Mouse (Mus musculus): ENCODE results near the gene Cdc42se1.

Cdc42se1 gene

DNA sequence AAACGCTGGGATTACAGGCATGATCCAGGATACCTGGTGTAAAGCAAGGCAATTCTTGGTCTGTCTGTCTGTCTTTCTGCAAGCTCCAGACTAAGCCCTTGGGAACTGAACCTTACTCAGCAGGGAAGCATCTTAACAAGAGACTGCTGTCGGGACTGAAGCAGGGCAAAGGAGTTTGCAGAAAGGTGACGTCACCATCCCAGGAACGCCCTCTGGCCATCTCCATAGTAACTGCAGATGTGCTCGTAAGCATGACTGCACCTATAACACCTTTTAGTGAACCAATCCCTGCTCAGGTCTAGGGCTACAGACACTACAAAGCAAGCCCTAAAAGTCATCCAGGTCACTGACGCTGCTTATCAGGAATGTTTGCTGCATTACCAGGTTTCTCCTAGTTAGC lies 4.2 kb upstream of the Cdc42se1 start:
- no peak for DNase-seq (ENCODE audit: low spot score in 2 of 2)

DNA sequence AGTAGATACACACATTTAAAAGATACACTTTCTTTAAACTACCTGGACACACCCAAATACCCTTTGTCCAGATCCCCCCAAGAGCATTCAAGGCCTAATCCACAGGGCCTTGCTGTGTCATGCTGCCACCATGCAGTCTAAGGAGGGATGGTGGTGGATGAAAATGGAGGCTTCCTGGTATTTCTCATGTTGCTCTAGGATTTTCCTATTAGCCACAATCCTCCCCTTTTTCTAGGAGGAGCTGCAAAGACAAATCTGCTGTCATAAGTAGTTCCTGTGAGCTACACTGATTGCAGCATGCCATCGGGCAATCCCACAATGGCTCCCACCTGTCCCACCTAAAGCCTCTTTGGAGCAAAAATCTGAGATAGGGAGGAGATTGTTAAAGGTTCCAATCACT lies 1.3 kb upstream of the Cdc42se1 start:
- DNase-seq (ENCODE audit: low spot score in 2 of 2) = no peak

DNA sequence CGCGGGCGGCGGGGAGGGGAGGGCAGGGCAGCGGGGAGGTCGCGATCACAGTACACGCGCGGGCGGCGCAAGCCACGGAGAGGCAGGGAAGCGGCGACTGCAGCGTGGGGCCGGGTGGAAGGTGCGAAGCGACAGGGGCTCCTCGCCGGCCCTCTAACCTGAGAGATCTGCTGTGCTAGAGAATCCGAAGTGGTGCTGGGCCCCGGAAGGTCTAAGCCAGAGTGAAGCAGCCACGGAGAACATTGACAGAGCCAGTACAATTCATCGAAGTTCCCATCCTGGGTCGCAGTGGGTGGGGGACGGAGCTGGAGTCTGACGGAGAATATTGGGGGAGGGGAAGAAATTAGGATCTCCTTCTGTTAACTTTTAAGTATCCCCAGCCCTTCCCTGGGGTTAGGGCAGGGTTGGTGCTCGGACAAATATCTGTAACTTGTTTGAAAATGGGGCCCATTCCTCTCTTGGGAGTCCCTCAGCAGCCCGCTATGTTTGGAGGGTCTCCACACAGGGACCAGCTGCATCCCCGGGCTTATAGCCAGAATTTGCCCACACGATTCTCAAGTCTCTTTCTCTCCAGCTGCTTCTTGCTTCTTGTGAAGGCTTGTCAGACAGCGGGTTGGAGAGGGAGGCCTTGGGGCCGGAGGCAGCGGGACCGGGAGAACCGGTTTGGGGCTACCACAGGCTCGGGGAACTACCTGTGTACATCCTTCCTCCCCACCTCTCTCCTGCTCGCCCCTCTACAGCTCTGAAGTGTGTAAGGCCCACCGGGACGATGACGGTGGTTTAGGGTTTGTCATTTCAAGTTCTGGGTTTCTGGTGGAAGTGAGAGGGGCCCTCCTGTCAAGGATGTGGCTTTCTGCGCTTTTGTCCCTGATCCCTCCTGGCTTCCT lies 605 bp downstream of the Cdc42se1 start:
- peak; percentile 63 to 68 for DNase-seq (ENCODE audit: low spot score in 2 of 2)

DNA sequence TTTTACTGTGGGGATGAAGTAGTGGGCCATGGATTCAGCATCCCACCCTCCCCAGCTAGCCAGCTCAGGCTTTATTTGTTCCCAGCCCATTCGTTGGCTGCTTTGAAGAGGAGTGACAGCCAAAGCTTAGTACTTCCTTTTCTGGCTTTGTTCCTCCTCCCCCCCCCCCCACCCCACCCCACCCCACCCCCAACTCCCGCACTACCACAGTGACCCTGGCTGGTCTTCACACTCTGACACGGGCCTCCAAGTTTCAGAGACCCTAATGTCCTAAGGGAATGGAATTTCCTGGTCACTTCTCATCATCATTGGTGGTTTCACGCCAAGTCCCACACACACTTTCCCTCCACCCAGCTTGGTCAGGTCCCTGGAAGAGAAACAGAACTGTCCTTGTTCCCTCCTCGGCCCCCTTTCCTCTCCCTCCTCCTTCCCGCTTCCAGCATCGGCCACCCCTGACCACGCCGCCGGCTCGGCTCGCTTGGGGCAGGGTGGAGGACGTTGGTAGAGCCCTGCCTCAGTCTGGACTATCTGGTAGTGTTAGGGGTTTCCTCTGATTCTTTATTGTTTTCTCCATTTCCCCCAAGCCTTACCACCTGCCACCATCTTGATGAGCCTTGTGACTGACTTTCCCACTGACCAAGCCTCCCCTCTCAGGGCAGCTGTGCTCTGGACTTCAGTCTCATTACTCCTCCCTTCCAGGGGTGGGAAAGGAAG lies 1.4 kb downstream of the Cdc42se1 start:
- DNase-seq (ENCODE audit: low spot score in 2 of 2) = peak in 1 of 2 experiments; percentile 49

DNA sequence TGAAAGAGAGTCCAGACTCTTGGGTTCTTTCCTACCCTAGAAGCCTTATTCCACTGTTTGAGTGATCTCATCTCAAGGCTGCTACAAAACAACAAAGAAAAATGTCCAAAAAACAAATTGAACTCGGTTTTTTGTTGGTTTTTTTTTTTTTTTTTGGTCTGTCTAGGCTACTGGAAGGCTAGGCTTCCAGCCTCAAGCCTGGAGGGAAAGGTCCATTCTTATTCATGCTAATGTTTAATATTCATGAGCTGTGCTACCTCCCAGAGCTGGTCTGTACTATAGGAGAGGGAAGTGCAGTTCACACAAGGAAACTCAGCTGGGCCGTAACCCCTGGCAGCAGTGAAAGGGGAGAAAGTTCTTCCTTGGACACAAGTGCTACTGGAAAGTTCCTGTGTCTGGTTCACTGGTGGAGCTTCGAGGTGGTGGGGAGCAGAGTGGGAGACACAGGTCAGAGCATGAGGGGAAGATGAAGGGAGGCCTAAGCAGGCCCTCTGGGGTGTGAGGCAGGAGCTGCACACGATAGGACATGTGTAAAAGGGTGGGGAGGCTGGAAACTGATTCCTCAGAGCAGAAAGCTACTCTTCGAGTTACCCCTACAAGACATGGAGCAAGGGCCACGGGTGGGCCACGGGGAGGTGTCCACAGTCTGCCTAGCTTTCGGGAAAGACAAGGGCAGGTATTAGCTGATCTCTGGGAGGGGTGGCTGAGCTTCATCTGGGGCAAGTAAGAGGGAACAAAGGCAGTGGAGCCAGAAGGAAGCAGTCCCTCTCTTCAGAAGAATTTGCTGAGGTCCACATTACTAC lies 2.2 kb downstream of the Cdc42se1 start:
- no peak for DNase-seq (ENCODE audit: low spot score in 2 of 2)

DNA sequence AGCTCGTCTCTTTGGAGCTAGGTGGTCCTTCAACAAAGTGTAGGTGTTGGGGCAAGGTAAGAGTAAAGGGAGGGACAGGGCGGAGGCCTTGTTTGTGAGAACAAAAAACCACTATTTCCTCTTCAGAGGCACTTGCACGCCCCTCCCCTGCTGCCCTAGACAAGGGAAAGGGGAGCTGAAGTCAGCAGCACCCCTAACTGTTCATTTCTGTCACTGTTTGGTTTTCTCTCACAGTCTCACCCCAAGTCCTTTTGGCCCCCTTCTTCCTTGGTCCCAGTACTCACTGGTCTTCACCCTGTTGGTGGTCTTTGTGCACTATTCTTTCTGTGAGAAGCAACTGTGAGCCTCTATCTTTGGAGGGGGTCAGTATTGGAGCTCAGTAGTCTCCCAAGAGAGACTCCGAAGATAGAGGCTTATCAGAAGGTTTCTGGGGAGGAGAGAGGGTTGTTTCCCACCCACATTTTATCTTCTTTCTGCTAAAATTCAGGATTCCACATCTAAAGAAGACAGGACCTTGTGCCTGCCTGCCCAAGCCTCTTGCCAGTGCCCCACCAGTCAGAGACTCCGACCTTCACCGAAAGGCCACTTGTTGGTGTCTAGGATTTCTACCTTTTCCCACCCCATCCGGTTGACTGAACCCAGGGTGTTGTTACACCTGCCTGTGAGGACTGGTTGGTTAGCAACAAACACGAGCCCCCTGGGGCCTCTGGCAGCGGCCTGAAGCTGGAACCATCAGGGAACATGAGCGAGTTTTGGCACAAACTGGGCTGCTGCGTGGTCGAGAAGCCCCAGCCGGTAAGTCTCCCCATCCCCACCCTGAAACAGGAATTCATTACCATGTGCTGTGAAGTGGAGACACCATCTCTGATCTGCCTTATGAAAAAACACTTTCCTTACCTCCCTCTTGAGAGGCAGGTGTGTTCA lies 3.0 kb downstream of the Cdc42se1 start, which contains the start of gene Mllt11:
Gene Mllt11, minus strand, starts transcription at position 874 of the 924 bp plus-strand sequence.
- DNase-seq (ENCODE audit: low spot score in 2 of 2) = no peak

DNA sequence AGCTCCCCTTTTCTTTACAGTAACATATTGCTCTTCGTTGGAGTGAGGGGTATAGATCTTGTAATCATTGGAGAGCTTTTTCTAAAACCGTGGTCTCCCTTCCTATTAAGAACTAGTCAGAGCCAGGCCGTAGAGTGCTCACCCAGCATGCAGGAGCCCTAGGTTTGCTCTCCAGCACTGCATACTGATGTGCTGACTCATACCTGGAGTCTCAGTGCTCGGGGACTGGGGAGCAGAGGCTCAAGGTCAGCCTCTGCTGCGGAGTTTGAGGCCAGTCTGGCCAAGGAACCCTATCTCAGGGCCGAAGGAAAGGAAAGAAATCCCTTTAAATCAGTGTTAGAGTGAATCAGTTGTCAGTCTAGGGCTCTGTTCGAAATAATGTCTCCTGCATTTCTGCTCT lies 4.2 kb downstream of the Cdc42se1 start:
- no peak for DNase-seq (ENCODE audit: low spot score in 2 of 2)

DNA sequence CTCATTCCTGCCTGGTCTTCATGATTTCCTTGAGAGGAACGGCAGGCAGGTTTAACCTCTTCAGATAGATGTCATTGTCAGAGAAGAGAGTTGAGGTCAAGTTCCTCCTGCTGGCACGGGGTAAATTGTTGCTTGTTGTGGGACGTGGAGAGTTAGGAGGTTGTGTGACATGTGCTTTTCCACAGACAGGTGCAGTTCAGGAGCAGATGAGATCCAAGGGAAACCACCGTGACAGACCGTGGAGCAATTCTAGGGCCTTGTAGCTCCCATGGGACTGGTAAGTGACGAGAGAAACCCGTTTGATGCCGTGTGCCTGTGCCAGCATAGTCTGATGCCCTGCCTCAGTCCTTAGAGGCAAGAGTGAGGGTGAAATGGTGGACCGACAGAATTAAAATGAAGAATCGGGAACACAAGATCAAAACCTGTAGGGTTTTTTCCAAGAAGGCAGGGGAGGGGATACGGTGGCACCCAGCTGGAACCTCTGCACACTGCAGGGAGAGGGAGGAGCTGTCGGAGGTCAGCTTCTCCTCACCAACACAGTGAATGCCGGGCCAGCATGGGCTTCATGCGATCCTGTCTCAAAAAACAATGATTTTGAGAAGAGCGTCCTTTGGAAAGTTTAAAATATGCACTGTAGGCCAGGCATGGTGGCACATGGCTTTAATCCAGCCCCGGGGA lies 4.9 kb downstream of the Cdc42se1 start:
- no peak for DNase-seq (ENCODE audit: low spot score in 2 of 2)

DNA sequence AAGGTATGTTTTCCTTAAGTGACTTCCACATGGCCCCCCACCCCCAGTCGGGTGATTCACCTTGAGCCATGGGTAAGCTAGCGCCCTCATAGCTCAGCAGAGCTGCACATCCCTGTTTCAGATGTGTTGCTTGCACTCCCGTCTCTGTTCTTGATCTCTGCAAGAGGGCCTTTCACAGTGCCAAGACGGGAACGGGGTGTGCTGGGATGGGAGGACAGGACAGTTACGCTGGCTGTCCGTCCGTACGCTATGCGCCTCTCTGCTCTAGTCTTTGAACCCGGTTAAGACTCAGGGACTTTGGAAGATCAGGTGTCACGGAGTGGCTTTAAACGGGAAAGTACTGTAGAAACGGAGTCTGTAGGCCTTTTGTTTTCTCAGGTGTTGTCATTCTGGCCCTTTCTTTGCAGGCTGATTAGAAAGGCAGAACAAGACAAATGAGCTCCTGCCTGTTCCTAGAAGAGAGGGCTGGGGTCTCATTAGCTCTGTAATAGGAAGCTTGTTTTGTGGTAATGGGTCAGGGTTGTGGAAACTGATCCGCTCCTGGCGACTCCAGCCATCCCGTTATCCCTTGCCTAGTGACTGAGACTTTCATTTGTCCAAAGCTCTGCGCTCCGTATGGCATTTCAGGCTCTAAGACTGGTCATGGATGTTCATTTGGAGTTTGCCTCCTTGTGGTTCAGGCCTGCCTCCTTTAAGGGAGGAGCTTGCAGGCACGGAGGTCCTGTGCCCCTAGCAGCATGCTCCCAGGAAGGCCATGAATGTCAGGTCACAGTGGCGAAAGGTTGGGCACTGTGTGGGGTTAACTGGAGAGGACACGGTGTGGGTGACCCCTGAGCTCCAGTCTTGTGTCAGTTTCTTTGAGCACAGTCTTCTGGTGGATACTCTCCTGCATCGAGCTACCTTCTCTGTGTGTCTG lies 7.1 kb downstream of the Cdc42se1 start:
- DNase-seq (ENCODE audit: low spot score in 2 of 2) = no peak

DNA sequence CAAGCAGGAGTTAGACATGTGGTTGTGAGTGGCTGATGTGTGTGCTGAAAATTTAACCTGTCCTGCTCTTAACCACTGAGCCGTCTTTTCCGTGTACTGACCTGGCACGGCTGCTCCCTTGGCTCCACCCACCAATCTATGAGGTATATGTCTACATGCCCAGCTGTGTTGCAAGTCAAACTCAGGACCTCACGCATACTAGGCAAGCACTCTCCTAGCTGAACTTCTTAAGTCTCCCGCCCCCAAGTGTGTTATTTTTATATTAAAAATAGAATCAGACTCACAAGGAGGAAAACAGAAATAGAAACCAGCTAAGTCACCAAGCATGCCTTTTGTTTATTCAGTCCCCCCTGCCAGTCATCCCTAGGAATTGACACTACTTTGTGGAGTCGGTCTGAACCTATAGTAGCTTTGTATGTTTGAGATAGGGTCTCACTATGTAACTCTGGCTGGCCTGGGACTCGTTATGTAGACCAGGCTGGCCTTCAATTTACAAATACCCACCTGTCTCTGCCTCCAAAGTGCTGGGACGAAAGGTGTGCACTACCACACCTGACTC lies 9.1 kb downstream of the Cdc42se1 start:
- DNase-seq (ENCODE audit: low spot score in 2 of 2) = no peak

DNA sequence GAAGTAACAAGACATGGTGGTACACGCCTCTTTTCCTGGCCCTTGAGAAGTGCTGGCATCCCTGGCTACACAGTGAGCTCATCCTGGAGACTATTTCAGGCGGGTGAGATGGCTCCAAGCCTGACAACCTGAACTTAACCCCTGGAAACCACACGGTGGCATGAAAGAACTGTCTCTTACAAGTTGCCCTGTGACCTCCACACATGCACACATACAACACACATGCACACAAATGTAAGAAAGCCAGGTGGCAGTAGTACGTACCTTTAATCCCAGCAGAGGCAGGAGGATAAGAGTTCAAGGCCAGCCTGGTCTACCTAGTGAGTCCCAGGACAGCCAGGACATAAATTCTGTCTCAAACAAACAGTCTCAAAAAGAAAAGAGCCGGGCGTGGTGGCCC lies 10.5 kb downstream of the Cdc42se1 start:
- no peak for DNase-seq (ENCODE audit: low spot score in 2 of 2)

DNA sequence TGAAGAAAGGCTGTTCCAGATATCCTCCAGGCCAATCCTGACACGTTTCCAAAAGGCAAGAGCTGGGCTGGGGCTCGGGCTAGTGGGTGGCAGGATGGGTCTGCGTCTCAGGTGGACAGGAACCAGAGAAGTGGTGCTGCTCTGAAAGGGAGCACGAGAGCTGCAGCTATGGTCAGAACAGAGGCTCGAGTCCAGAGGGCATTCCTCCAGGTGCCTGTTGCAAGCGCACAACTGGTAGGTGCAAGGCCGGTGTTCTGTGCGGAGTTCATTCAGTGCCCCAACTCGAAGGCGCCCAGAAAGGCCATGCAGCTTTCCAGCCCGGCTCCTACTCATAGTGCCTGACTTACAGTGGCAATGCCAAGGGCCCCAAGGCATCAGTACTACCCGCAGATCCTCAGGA lies 11.4 kb downstream of the Cdc42se1 start:
- no peak for DNase-seq (ENCODE audit: low spot score in 2 of 2)

DNA sequence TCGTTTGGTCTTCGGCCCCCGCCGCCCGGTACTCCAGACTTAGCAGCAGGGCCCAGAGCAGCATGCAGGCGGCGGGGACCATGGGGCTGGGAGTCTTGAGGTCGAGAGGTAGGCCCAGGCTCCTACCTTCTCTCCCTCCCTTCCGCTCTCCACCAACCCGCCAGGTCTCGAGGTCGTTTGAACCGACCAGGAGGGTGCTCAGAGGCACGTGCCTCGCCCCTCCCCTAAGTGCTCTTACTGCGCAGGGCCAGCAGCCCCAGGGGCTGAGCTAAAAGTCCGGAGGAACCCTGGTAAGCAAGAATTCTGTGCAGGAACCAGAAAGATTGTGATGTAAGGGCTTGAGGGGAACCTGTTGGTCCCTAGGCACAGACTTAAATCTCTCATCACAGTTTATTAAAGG lies 12.4 kb downstream of the Cdc42se1 start:
- no peak for DNase-seq (ENCODE audit: low spot score in 2 of 2)

DNA sequence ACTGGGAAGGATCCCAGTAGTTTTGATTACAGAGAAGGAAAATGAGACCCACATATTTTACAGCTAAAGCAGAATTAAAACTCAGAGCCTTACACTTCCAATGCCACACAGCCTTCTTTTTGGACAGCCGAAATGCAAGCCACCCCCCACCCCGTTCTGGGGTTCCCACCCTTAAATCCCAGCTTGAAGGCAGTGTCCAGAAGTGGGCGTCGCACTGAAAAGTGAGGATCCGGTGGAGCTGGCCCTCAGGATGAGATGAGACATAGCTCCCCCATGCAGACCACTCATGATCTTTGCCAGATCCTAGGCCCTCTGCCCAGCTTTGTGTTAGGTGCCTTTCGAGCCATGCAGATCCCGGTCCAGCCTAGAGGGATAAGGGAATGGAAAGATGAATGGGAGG lies 13.0 kb downstream of the Cdc42se1 start, which contains the start of gene Gm128:
Gene Gm128, minus strand, starts transcription at position 101 of the 400 bp plus-strand sequence.
- no peak for DNase-seq (ENCODE audit: low spot score in 2 of 2)

DNA sequence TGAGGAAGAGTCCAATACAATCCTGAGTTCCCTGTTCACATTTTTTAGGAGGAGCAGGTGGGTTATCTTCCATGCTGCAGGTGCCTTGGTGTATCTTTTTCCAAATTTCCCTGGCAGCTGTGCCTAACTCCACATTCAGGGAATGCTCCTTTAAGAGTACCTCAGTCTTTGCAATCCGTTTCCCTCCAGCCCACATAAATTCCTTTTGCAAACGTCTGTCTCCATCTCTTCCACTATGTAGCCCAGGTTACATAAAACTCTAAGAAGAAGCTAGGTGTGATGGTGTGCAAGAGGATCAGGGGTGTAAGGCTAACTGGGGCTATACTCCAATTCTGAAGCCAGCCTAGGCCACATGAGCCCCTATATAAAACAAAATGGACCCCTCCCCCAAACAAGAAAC lies 14.6 kb downstream of the Cdc42se1 start:
- DNase-seq (ENCODE audit: low spot score in 2 of 2) = no peak

DNA sequence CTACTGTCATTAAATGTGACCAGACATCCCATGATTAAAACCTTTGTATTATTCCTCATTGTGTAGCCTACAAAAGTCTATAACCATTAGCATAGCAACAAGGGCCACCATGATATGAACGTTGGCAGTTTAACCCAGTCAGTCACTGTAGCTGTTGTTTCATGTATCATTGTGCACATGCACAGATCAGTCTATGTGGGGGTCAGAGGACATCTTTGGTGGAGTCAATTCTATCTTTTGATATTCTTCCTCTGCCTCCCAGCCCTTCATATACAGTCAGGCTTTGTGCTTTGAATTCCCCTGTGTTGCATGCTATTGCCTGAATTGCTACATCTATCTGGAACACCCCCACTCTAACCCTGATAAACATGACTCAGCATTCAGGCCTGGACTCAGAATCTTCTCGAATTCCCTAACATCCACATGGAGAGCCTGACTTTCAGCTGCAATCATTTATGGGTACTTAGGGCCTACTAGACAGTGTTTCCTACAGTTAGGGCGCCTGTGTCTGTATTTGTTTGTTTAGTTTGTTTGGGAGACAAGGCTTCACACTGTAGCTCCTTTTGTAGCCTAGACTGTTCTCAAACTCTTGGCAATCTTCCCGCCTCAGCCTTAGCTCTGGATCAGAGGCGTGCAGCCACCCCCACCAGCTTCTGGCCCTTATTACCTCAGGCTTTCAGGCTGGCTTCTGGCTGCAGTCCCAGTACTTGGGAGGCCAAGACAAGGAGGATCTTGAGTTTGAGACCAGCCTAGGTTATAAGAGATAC lies 18.1 kb downstream of the Cdc42se1 start:
- no peak for DNase-seq (ENCODE audit: low spot score in 2 of 2)

DNA sequence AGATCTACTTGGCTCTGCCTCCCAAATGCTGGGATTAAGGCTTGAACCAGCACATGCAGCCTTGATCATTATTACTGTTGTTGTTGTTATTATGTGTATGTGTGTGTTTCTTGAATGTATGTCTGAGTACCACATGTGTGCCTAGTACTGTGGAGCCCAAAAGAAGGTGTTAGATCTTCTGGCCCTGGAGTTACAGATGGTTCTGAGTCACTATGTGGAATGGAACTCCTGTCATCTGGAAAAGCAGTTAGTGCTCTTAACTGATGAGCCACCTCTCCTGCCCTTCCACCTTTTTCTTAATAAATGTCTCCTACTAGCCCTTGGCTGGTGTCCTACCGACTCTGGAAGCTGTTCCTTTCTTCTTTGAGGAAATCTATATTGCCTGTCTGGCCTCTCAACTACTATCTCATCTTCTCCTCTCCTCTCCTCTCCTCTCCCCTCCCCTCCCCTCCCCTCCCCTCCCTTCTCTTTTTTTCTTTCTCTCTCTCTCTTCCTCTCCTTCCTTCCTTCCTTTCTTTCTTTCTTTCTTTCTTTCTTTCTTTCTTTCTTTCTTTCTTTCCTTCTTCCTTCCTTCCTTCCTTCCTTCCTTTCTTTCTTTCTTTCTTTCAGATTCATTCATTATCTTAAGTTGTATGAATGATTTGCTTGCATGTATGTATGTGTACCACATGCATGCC lies 19.3 kb downstream of the Cdc42se1 start:
- DNase-seq (ENCODE audit: low spot score in 2 of 2) = no peak

DNA sequence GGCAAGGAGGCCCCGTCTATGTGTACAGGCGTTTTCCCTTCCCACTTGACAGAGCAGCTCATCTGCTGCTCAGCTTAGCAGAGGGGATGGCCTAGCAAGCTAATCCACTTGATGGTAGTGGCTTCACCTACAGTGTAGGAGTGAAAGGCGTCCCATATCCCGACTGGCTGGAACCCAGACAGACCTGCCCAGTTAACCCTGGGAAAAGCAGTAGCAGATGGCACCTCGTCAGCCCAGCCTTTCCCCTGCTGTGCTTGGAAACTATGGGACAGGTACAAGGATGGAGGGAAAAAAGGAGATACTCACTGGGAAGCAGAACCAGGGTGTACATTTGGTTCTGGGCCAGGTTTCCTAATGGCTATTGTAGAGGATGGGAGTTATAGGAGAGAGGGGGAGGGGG lies 21.8 kb downstream of the Cdc42se1 start:
- DNase-seq (ENCODE audit: low spot score in 2 of 2) = no peak
